Mouse (Mus musculus): ENCODE measurements at regions not wholly inside any gene's neighbourhood (a gene's known extent, or its start where the extent isn't known, plus 50 kb on each side); places are given as distances from the start of the nearest gene placed in this dataset.

GRCm38 (mm10) chr6:127379511-127379910 is 67.1 kb upstream of the Parp11 start:
- CTCF ChIA-PET: no interaction called here

DNA sequence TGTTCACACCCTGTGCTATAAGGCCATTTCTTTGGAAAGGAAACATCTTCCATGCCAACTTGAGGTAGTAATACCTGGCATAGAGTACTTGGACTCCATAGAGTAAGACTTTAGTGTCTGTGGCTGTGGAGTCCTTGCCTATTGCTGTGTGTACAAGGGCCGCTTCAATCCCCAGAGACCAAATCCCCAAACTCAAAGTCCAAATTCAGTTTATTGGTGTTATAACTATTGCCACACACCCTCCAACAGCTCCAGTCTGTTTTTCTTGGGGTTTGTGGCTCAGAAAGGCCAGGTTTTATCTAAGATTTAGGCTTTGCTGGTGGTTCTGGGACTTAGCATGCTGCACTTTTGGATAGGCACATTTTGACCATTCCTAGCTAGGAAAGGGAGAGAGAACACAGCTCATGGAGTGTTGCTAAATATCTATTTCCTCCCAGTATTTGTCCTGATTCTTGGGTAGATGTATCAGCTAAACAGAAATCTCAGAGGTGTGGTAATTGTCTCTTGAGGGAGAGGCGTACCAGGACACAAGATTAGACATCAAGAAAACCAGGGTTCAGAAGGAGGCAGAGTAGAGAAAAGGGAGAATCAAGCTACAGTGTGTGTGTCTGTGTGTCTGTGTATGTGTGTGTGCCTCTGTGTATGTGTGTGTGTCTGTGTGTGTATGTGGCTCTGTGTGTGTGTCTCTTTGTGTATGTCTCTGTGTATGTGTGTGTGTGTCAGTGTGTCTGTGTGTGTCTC is 65.3 kb upstream of the Parp11 start:
- CTCF ChIA-PET: no interaction called here

GRCm38 (mm10) chr6:127391258-127392011 is 55.2 kb upstream of the Parp11 start:
- CTCF ChIA-PET: no interaction called here

GRCm38 (mm10) chr6:127392012-127392798 is 54.4 kb upstream of the Parp11 start:
- CTCF ChIA-PET: no interaction called here

- CTCF ChIA-PET: no interaction called here
Observed at GRCm38 (mm10) chr6:127392799-127393172, 53.9 kb upstream of the Parp11 start.

- CTCF ChIA-PET: no interaction called here
Observed at GRCm38 (mm10) chr6:127393907-127394600, 52.6 kb upstream of the Parp11 start.
